Mouse (Mus musculus) E14TG2a.4 (cell line): ENCODE measurements at regions not wholly inside any gene's neighbourhood (a gene's known extent, or its start where the extent isn't known, plus 50 kb on each side); places are given as distances from the start of the nearest gene placed in this dataset.
"Not testable (repeated sequence)": the region's sequence is repeated elsewhere in the genome, so short reads cannot be mapped to it uniquely, and the experiment has no call there.

ENCODE experiments used
- H3K27me3 ChIP-seq: 2 replicates; pipeline ENCODE4 v1.6.1; 2014; ENCODE audit warnings: low read length, control low read depth; ENCODE audit not compliant: insufficient read depth
- H3K36me3 ChIP-seq: 2 replicates; pipeline ENCODE4 v1.6.1; 2014; ENCODE audit warnings: low read length, control low read depth; ENCODE audit not compliant: insufficient read depth
- H3K4me1 ChIP-seq: replicated peaks from 2 replicates; pipeline ENCODE4 v1.6.1; 2014; ENCODE audit warnings: low read depth, low read length, control low read depth
- H3K4me3 ChIP-seq: replicated peaks from 2 replicates; pipeline ENCODE4 v1.5.1; 2014; ENCODE audit warnings: mild to moderate bottlenecking, low read length
- H3K9me3 ChIP-seq: 2 replicates; pipeline ENCODE4 v1.6.1; 2014; ENCODE audit warnings: low read length, control low read depth
- CTCF ChIP-seq: conservative IDR thresholded peaks from 2 replicates; pipeline ENCODE4 v1.5.1; 2014; ENCODE audit warnings: low read length
- NANOG ChIP-seq: IDR thresholded peaks from 2 replicates; pipeline ENCODE4 v1.6.1; 2014; ENCODE audit warnings: borderline replicate concordance, low read length, mixed read lengths
- POU5F1 ChIP-seq: IDR thresholded peaks from 2 replicates; pipeline ENCODE4 v1.6.1; 2014; ENCODE audit warnings: low read length, borderline replicate concordance

- Histone ChIP-seq H3K27me3 (no peaks in the 10 kb centered on the region), H3K4me3 (no peak overlapping the region), H3K4me1 (no peaks in the 10 kb centered on the region), H3K36me3 (no peaks in the 10 kb centered on the region), H3K9me3 (no peaks in the 10 kb centered on the region)
- TF ChIP-seq POU5F1 (no peak), CTCF (no peak), NANOG (no peak)
Observed at GRCm38 (mm10) chr12:114059615-114060014, 515.9 kb downstream of the Adam6a start.

DNA sequence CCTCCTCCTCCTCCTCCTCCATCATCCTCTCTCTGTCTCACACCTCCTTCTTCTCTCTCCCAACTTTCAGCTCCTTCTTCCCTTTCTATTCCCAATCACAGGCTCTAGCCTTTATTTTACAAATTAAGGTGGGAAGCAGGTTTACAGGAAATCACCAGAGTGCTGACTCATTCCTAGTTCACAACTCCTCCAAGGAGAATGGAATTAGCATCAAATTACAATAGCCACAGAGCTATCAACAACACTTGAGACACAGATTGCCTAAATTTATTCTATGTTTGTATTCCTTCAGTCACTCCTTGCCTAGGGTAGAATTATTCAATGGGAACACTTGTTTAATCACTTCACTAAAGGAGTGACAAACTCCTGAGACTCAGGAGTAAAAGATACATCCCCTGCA, 523.5 kb downstream of the Adam6a start:
- TF ChIP-seq NANOG (peak; percentile 30; the same call in 1 of the 2 replicates), POU5F1 (no peak), CTCF (no peak)
- Histone ChIP-seq H3K4me1 (no peaks in the 10 kb centered on the region; the same call in 1 of the 2 replicates), H3K36me3 (no peaks in the 10 kb centered on the region), H3K27me3 (no peaks in the 10 kb centered on the region), H3K4me3 (no peak overlapping the region), H3K9me3 (peaks cover 15% of the 10 kb centered on the region)

DNA sequence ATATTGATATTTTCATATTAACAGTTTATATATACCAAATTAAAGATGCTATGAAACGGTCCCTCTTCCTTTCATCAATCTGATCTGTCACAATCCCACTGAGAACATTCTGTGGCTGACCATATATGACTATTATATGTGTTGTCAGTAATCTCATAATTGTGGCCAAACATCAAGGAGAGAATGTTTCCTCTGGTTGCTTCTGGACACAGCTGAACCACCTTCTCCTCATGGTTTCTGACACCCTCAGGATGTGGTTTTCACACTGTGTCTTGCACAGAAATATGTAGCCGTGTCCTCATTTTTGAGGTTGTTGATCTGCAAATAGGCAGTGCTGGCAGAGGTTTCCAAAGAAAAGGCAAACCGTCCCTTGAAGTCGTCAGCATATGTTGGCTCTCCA, 565.0 kb downstream of the Adam6a start:
- H3K36me3 ChIP-seq, H3K27me3 ChIP-seq, H3K4me3 ChIP-seq, H3K9me3 ChIP-seq, H3K4me1 ChIP-seq: not testable (repeated sequence)

DNA sequence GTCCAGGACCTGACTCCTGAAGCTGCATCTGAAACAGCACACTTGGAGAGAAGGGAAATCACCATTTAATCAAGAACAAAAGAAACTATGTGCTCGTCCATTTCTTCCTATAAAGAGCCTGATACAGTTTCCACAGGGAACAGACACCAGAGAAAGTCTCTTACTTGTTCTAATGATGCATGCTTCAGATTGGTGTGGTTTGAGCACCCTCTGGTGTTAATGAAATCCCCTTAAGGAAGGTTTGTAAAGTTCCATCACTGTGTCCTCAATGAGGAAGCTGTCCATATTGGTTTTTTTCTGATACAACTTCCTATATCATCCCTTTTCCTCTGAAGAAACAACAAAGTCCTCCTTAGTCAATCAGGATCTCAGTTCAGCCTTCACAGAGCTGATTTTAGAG, 591.2 kb downstream of the Adam6a start:
- TF ChIP-seq POU5F1: no peak
- TF ChIP-seq NANOG: 0 out of 2 replicates have a peak, but pooled peaks have one; percentile 12
- 0 out of 2 replicates have a peak, but pooled peaks have one; percentile 12 for TF ChIP-seq CTCF
- Histone ChIP-seq H3K36me3 (no peaks in the 10 kb centered on the region), H3K27me3 (no peaks in the 10 kb centered on the region), H3K4me3 (no peak overlapping the region), H3K9me3 (no peaks in the 10 kb centered on the region), H3K4me1 (peaks cover 4% of the 10 kb centered on the region; the same call in 1 of the 2 replicates)

- no peaks in the 10 kb centered on the region for H3K36me3 ChIP-seq
- TF ChIP-seq POU5F1 (no peak), NANOG (no peak), CTCF (no peak)
- H3K27me3 ChIP-seq: no peaks in the 10 kb centered on the region
- no peak overlapping the region for H3K4me3 ChIP-seq
- H3K4me1 ChIP-seq: no peaks in the 10 kb centered on the region
- peaks cover 12% of the 10 kb centered on the region for H3K9me3 ChIP-seq
Observed at GRCm38 (mm10) chr12:114148779-114149178, 605.1 kb downstream of the Adam6a start.

GRCm38 (mm10) chr12:114172305-114172704, 628.6 kb downstream of the Adam6a start:
- H3K36me3 ChIP-seq: no peaks in the 10 kb centered on the region
- no peaks in the 10 kb centered on the region for H3K4me1 ChIP-seq
- no peaks in the 10 kb centered on the region for H3K27me3 ChIP-seq
- no peaks in the 10 kb centered on the region for H3K9me3 ChIP-seq
- no peak overlapping the region for H3K4me3 ChIP-seq
- TF ChIP-seq CTCF: no peak
- no peak for TF ChIP-seq POU5F1
- TF ChIP-seq NANOG: no peak

- H3K27me3 ChIP-seq: no peaks in the 10 kb centered on the region
- H3K9me3 ChIP-seq: no peaks in the 10 kb centered on the region
- no peaks in the 10 kb centered on the region for H3K4me1 ChIP-seq
- TF ChIP-seq CTCF: peak; percentile 33
- no peak for TF ChIP-seq NANOG
- no peak overlapping the region for H3K4me3 ChIP-seq
- no peaks in the 10 kb centered on the region for H3K36me3 ChIP-seq
Observed at GRCm38 (mm10) chr12:114199521-114199920, 655.8 kb downstream of the Adam6a start.

GRCm38 (mm10) chr12:114222541-114222940, 678.8 kb downstream of the Adam6a start:
- no peak overlapping the region for H3K4me3 ChIP-seq
- no peak for TF ChIP-seq CTCF
- TF ChIP-seq NANOG: no peak
- TF ChIP-seq POU5F1: no peak
- no peaks in the 10 kb centered on the region for H3K36me3 ChIP-seq
- H3K4me1 ChIP-seq: no peaks in the 10 kb centered on the region
- H3K9me3 ChIP-seq: no peaks in the 10 kb centered on the region
- H3K27me3 ChIP-seq: no peaks in the 10 kb centered on the region
